Mouse (Mus musculus): ENCODE results near the gene Mbnl2. TPM values are rescaled to one million over a fixed set of nuclear protein-coding genes. Genes with fewer than 3 reads are reported as not detected.
A peak's percentile ranks its signal among the peaks of the same experiment; 100 is the strongest.

Mbnl2 gene
- polyA plus RNA-seq, 1 experiment from 2014 or later = 25.4 TPM

DNA sequence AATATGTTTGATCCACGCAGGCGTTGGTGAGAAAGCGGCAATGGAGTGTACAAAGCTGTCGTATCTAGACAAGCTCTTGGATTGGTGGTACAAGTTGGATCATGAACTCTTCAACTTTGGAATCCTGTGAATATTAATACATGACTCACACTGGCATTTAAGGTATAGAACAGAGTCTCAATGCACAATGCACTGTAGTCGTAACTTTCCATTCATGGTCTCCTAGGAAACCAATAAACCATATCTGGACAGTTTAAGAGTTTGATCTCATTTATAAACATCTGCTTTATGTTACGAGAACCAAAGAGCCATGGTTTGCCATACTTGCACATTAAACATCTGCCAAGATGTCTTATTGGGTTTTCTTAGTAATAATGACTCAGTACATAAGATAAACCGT lies 66.9 kb downstream of the Mbnl2 start:
- Histone ChIP-seq H3K27ac (ENCODE audit: low read depth, low read length) (no peak overlapping the region), H3K27me3 (replicated peaks; ENCODE audit: control insufficient read depth, insufficient read depth, low read length) (no peaks in the 10 kb centered on the region), H3K4me1 (ENCODE audit: control insufficient read depth, insufficient read depth, low read depth, low read length) (peaks cover 5% of the 10 kb centered on the region), H3K9me3 (ENCODE audit: control insufficient read depth, low read length) (peaks cover 3% of the 10 kb centered on the region; the same call in 1 of the 2 replicates), H3K36me3 (ENCODE audit: control insufficient read depth, insufficient read depth, low read length) (no peaks in the 10 kb centered on the region), H3K4me2 (ENCODE audit: low read length) (no peak overlapping the region), H3K9ac (ENCODE audit: low read depth, low read length) (no peak overlapping the region), H3K4me3 (ENCODE audit: low read length) (no peak overlapping the region)
- 84% methylated on average over 7 of the region's 7 CpGs for WGBS
- no peak for ATAC-seq

DNA sequence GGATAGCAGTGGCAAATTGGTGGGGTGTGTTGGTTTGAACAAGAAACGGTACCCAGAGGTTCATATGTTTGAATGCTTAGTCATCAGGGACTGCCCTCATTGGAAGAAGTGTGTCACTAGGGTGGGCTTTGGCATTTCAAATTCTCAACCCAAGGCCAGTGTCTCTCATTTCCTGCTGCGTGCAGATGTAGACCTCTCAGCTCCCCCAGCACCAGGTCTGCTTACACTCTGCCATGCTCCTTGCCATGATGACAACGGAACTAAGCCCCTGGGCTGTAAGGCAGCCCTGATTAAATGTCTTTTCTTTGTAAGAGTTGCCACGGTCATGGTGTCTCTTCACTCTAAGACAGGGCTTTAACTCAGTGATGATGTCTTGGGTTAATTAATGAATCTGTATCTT lies 69.2 kb downstream of the Mbnl2 start:
- no peaks in the 10 kb centered on the region for H3K4me1 ChIP-seq (ENCODE audit: control insufficient read depth, insufficient read depth, low read depth, low read length)
- H3K36me3 ChIP-seq (ENCODE audit: control insufficient read depth, insufficient read depth, low read length) = no peaks in the 10 kb centered on the region
- ATAC-seq = no peak
- no peak overlapping the region for H3K9ac ChIP-seq (ENCODE audit: low read depth, low read length)
- 94% methylated on average over 4 of the region's 4 CpGs for WGBS
- H3K27me3 ChIP-seq (replicated peaks; ENCODE audit: control insufficient read depth, insufficient read depth, low read length) = no peaks in the 10 kb centered on the region
- H3K4me2 ChIP-seq (ENCODE audit: low read length) = no peak overlapping the region
- H3K9me3 ChIP-seq (ENCODE audit: control insufficient read depth, low read length) = peaks cover 3% of the 10 kb centered on the region; the same call in 1 of the 2 replicates
- H3K27ac ChIP-seq (ENCODE audit: low read depth, low read length) = no peak overlapping the region
- H3K4me3 ChIP-seq (ENCODE audit: low read length) = no peak overlapping the region

DNA sequence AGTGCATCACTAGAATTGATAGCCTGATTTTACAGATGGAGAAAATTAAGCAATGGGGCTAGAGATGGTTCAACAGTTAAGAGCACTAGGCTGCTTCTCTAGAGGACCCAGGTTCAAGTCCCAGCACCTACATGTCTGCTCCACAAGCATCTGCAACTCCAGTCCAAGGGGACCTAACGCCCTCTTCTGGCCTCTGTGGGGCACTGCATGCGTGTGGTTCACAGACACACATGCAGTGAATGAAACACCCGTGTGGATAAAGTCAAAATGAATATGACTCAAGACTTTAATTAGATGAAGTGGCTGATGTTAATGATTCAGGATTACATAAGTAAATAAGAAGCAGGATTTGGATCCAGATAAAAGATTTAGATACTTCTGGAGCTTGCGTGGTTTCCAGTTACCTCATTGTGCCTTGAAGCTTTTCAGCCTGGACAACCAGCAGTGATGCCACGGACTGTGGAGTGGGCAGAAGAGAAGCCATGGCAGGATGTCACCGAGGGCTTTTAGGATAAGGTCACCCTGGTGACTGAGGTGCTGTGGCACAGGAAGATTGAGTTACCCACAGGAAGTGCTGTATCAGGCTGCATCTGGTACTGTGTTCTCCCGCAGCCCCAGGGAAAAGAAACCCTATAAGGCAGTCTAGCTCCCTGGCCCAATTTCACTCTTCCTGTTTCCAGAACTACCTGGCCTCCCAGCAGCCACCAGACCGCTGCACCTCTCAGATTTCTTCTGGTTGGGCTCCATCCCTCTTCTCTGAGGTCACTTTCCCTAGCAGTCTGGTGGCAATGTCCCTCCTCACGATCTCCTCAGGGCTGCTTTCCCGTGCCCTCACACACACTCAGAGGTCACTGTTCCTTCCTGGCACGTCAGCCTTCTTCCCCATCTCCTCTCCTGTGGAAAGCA lies 72.2 kb downstream of the Mbnl2 start:
- 83% methylated on average over 11 of the region's 11 CpGs for WGBS
- H3K4me2 ChIP-seq (ENCODE audit: low read length) = no peak overlapping the region
- no peaks in the 10 kb centered on the region for H3K4me1 ChIP-seq (ENCODE audit: control insufficient read depth, insufficient read depth, low read depth, low read length)
- peaks cover 3% of the 10 kb centered on the region; the same call in 1 of the 2 replicates for H3K9me3 ChIP-seq (ENCODE audit: control insufficient read depth, low read length)
- H3K27me3 ChIP-seq (replicated peaks; ENCODE audit: control insufficient read depth, insufficient read depth, low read length) = no peaks in the 10 kb centered on the region
- H3K4me3 ChIP-seq (ENCODE audit: low read length) = no peak overlapping the region
- no peak overlapping the region for H3K27ac ChIP-seq (ENCODE audit: low read depth, low read length)
- ATAC-seq = no peak
- H3K36me3 ChIP-seq (ENCODE audit: control insufficient read depth, insufficient read depth, low read length) = no peaks in the 10 kb centered on the region
- no peak overlapping the region for H3K9ac ChIP-seq (ENCODE audit: low read depth, low read length)

DNA sequence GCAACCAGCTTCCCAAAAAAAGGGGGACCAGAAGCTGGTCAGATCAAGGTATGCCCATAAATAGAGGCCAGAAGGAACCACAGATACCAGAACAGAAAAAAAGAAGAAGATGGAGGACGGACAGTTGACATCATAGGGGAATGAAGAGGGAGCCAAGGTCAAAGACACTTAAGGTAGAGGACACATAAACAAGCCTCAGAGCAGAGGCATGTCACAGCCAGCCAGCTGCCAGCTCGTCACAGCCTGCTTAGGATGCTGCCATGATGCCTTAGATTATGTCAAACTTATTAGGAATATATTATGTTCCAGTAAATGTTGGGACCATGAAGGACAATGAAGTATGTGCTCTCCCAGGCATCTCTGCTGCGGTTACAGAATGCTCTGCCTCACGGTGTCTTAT lies 73.9 kb downstream of the Mbnl2 start:
- Histone ChIP-seq H3K9me3 (ENCODE audit: control insufficient read depth, low read length) (peaks cover 3% of the 10 kb centered on the region; the same call in 1 of the 2 replicates), H3K4me2 (ENCODE audit: low read length) (no peak overlapping the region), H3K36me3 (ENCODE audit: control insufficient read depth, insufficient read depth, low read length) (no peaks in the 10 kb centered on the region), H3K4me3 (ENCODE audit: low read length) (no peak overlapping the region), H3K27ac (ENCODE audit: low read depth, low read length) (no peak overlapping the region), H3K4me1 (ENCODE audit: control insufficient read depth, insufficient read depth, low read depth, low read length) (no peaks in the 10 kb centered on the region), H3K27me3 (replicated peaks; ENCODE audit: control insufficient read depth, insufficient read depth, low read length) (no peaks in the 10 kb centered on the region), H3K9ac (ENCODE audit: low read depth, low read length) (no peak overlapping the region)
- ATAC-seq = no peak
- WGBS = 84% methylated on average over 4 of the region's 4 CpGs

DNA sequence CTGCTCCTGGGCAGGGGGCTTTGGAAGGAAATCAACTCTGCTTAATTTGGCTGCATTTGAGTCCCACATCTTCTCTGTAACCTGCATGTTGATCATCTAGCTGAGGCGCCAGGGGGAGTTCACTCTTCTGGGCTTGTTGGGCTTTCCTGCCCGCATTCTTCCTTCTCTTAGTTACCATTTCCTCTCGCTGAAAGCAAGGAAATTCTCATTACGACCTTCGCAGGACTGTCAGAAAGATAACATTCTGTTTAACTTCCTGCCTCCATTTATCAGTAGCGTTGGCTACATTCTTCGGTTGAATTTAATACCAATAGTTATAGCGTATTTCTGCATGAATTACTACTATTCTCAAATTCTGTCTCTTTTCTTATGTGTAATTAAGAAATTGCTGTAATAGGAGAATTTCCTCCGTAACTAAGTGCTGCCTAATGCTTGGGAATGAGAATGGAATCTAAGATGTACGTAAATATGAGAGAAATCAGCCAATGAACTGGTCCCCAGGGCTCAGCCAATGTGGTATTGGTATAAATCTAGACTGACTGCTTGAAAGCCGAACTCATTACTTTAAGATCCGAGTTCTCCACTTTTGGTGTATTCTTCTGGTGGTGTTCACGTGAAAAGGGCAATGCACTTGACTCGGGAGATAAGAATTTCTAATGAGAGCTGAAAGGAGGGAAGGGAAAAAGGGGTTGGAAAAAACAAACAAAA lies 76.8 kb downstream of the Mbnl2 start:
- WGBS = 81% methylated on average over 14 of the region's 14 CpGs
- no peak overlapping the region for H3K27ac ChIP-seq (ENCODE audit: low read depth, low read length)
- no peaks in the 10 kb centered on the region for H3K27me3 ChIP-seq (replicated peaks; ENCODE audit: control insufficient read depth, insufficient read depth, low read length)
- no peaks in the 10 kb centered on the region for H3K36me3 ChIP-seq (ENCODE audit: control insufficient read depth, insufficient read depth, low read length)
- no peak overlapping the region for H3K9ac ChIP-seq (ENCODE audit: low read depth, low read length)
- H3K9me3 ChIP-seq (ENCODE audit: control insufficient read depth, low read length) = no peaks in the 10 kb centered on the region
- H3K4me1 ChIP-seq (ENCODE audit: control insufficient read depth, insufficient read depth, low read depth, low read length) = peaks cover 12% of the 10 kb centered on the region
- no peak overlapping the region for H3K4me2 ChIP-seq (ENCODE audit: low read length)
- no peak overlapping the region for H3K4me3 ChIP-seq (ENCODE audit: low read length)
- no peak for ATAC-seq

DNA sequence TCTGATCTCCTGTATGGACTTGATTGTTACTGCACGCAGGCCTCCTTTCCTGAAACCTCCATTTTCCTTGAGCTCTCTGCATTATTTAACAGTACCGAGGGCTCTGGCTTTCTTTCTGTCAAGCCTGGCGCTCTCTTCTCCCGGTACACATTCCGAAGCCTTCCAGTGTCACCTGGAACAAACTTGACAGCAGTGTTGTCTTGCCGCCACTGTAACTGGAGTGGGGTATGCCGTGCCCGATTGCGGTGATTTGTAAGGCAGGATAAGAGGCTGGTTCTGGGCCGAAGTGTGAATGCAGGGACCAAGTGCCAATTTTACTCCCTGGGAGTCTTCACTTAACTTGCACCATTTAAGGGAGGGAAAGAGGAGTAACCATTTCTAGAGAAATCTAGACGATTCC lies 77.7 kb downstream of the Mbnl2 start:
- WGBS = 74% methylated on average over 11 of the region's 11 CpGs
- H3K4me3 ChIP-seq (ENCODE audit: low read length) = no peak overlapping the region
- no peaks in the 10 kb centered on the region for H3K36me3 ChIP-seq (ENCODE audit: control insufficient read depth, insufficient read depth, low read length)
- H3K4me1 ChIP-seq (ENCODE audit: control insufficient read depth, insufficient read depth, low read depth, low read length) = peaks cover 12% of the 10 kb centered on the region
- no peak overlapping the region for H3K27ac ChIP-seq (ENCODE audit: low read depth, low read length)
- no peak for ATAC-seq
- H3K9ac ChIP-seq (ENCODE audit: low read depth, low read length) = no peak overlapping the region
- no peak overlapping the region for H3K4me2 ChIP-seq (ENCODE audit: low read length)
- H3K9me3 ChIP-seq (ENCODE audit: control insufficient read depth, low read length) = no peaks in the 10 kb centered on the region
- no peaks in the 10 kb centered on the region for H3K27me3 ChIP-seq (replicated peaks; ENCODE audit: control insufficient read depth, insufficient read depth, low read length)

DNA sequence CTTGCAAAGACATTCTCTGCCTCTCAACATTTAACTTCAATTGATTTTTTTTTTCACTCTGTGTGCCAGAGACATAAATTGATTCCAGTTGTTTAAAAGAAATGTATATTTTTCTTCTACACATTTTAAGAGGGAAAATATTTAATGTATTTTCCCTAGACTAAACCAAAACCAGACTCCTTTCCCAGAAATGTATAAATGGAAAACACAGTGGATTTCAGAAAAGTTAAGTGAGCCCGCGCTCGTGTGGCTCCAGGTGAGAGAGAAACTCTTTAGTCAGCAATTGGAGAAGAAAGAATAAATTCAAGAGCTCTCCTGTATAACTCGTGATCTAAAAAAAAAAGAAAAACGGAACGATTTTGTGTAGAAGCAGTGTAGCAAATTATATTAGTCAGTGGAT lies 79.1 kb downstream of the Mbnl2 start:
- H3K4me1 ChIP-seq (ENCODE audit: control insufficient read depth, insufficient read depth, low read depth, low read length) = peaks cover 12% of the 10 kb centered on the region
- no peak overlapping the region for H3K27ac ChIP-seq (ENCODE audit: low read depth, low read length)
- H3K36me3 ChIP-seq (ENCODE audit: control insufficient read depth, insufficient read depth, low read length) = no peaks in the 10 kb centered on the region
- 60% methylated on average over 6 of the region's 6 CpGs for WGBS
- H3K4me2 ChIP-seq (ENCODE audit: low read length) = no peak overlapping the region
- no peak for ATAC-seq
- H3K4me3 ChIP-seq (ENCODE audit: low read length) = no peak overlapping the region
- no peak overlapping the region for H3K9ac ChIP-seq (ENCODE audit: low read depth, low read length)
- H3K27me3 ChIP-seq (replicated peaks; ENCODE audit: control insufficient read depth, insufficient read depth, low read length) = no peaks in the 10 kb centered on the region
- H3K9me3 ChIP-seq (ENCODE audit: control insufficient read depth, low read length) = no peaks in the 10 kb centered on the region

DNA sequence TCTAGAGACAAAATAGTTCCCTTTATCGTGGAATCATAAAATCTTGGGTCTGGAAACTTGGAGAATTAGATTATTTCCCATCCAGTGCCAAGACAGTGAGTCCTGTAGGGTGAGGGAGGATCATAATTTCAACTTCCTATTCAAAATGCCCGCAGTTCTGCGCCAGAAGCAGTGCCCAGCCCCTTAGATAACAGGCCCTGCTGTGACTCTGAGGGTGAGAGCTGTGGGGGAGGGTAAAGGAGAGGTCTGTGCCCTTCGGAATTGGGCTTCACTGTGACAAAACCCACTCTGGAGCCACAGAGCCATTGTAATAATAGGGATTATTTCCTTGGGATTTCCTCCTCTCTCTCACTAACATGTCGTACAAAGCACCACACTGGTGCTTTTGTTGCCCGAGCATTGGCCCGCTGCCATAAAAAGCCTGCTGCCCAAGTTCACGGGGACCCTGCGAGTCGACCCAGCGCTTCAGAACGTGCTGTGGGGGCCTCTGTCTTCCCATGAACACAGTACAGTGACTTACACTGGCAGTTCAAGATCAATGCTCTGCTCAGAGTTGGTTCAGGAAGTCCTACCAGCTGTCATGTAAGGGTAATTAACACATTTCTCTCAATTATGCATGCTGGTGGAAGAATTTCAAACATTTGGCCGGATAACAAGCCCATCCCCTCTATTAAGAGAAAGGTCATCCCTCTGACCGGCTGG lies 79.7 kb downstream of the Mbnl2 start:
- Histone ChIP-seq H3K9ac (ENCODE audit: low read depth, low read length) (peak overlapping the region; percentile 14; the same call in 1 of the 2 replicates), H3K9me3 (ENCODE audit: control insufficient read depth, low read length) (no peaks in the 10 kb centered on the region), H3K4me3 (ENCODE audit: low read length) (no peak overlapping the region), H3K4me2 (ENCODE audit: low read length) (peak overlapping the region; percentile 36), H3K4me1 (ENCODE audit: control insufficient read depth, insufficient read depth, low read depth, low read length) (peaks cover 12% of the 10 kb centered on the region), H3K27ac (ENCODE audit: low read depth, low read length) (peak overlapping the region; percentile 60), H3K36me3 (ENCODE audit: control insufficient read depth, insufficient read depth, low read length) (no peaks in the 10 kb centered on the region), H3K27me3 (replicated peaks; ENCODE audit: control insufficient read depth, insufficient read depth, low read length) (no peaks in the 10 kb centered on the region)
- 8% methylated on average over 14 of the region's 14 CpGs for WGBS
- peak; percentile 89 for ATAC-seq

All from hindbrain, embryonic 16.5 days (tissue).